Mouse (Mus musculus): ENCODE results near the gene Pdzd7.

The Pdzd7 gene

DNA sequence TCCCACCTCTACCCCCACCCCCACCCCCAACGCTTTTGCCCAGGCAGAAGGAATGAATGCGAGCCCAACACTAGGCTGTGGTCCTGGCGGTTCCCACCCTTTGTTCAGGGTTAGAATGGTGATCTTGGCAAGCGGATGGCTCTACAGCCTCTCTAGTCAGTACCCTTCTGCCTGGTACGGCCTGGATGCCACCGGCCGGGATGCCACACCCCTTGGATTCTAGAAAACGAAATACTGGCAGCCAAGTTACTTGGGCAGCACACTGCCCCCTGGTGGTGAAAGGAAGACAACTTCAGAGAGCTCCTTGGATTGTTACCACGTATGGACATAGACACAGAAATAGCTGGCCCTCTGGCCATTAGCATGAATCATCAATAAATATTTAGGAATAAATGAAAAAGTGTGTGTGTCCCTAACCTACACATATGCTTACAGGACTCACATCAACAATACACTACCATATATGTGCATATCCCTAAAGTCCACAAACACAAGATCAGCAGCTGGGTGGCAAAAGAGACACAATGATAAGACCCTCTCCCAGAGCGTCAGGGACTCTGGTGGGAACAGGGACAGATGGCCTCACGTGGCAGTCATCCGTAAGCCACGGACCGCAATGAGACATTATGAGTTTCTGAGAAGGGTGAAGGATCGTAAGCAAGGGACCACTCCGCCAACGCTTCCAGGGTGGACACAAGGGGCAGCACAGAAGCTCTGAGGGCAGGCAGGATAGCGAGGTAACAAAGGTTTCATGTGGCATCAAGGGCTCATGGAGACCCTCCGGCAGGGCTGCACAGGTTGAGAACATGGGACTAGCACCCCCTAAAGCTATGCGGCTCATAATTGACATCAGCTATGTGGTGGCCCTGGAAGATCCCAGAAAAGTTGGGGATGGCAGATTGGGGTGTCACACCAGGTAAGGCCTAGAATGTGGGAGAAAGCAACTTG lies 14.5 kb downstream of the Pdzd7 start:
- DNase-seq (ENCODE audit: low read depth, low spot score), result peak; percentile 82

DNA sequence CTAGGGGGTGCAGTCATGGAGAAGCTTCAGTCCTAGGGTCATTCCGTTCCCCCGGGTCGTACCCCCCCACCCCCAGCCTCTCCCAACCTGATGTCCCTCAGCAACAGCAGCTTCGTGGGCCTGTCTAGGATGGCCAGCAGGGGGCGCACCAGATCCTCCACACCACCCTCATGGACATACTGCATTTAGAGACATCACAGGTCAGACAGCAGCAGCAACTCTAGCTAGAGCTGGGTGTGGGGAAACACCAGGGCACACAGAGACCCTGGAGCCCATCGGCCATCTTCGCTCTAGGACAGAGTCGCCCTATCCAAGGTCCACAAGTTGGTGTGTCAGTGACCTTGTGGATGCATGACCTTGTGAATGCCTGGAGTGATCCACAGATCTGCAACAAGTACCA lies 15.4 kb downstream of the Pdzd7 start:
- no peak for DNase-seq (ENCODE audit: low read depth, low spot score)

DNA sequence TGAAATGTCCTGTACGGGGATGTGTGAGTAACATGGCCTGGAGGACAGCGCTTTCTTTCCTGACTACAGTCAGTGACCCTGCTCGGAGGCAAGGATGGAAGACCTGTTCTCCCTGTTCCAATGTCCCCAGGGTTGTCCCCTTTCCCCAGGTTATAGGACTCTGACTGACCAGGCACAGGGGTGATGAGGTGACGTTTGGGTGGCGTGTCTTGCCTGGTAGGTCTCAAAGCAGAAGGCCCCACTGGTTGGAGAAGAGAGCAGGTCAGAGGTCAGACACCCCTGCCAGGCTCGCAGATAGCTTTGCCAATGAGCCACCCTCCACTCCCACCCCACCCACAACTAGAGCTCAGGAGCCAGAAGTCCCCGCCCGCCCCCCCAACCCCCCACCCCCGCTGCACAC lies 15.9 kb downstream of the Pdzd7 start:
- no peak for DNase-seq (ENCODE audit: low read depth, low spot score)

DNA sequence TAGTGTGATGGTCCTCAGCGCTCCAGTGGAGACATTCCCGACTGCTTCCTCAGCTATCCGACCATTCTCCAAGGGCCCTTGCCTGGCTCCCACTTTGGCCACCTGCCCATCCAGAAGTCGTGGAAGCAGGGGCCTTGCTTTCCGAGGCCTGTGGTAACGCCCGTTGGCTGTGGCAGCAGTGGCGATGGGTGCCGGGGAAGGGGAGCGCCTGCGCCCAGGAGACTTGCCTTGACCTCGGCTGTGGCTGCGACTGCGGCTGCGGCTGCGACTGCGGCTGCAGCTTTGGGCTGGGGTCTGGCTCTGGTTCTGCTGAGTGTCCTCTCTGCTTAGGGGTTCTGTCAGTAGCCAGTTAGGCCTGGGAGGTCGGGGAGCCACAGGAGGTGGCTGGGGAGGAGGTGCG lies 16.8 kb downstream of the Pdzd7 start:
- DNase-seq (ENCODE audit: low read depth, low spot score), result no peak

DNA sequence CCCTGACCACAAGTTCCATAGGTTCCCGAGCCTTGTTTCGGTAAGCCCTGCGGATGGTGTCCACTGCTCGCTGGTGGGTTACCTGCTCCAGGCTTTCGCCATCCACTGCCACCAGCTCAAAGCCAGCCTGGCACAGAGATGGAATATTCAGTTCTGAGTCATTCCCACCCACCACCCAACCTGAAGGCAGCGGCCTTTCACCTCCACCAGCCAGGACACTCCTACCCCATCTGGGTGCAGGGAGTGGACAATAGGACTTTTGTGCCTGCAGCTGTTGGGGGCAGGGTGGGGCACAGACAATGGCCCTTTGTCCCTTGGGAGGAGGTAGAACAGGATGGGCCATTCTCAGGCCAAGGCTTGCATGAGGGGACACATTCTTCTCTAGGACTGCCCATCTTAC lies 17.7 kb downstream of the Pdzd7 start:
- no peak for DNase-seq (ENCODE audit: low read depth, low spot score)

DNA sequence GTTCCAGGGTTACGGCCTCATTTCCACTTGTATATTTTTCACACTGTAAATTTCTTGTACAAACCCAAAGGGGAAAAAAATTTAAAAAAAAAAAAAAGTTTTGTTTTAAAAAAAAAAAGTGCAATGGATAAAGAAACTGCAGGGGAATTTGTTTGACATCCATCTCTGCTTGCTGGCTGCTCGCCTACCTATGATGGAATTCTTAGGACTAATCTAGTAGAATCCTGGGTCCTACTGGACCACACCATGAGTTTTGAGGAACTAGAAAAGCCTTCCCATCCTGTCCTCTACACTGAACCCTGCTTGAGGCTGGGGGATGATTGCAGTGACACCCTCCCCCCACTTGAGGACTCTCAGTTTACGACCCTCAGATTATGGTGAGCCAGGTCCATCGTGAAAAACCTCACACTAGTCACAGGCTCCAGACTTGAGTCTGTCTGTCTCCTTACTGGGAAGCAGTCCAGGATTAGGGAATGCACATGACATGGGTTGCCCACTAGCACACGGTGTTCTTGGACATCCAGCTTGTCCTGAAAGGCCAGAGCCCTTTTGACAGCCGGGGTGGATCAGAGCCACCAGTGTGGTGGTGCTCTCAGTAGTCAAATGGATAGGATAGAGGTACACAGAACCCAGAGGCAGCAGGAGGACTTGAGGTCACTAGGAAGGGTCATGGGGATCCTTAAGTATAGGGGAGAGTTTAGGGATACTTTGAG lies 18.4 kb downstream of the Pdzd7 start:
- no peak for DNase-seq (ENCODE audit: low read depth, low spot score)

DNA sequence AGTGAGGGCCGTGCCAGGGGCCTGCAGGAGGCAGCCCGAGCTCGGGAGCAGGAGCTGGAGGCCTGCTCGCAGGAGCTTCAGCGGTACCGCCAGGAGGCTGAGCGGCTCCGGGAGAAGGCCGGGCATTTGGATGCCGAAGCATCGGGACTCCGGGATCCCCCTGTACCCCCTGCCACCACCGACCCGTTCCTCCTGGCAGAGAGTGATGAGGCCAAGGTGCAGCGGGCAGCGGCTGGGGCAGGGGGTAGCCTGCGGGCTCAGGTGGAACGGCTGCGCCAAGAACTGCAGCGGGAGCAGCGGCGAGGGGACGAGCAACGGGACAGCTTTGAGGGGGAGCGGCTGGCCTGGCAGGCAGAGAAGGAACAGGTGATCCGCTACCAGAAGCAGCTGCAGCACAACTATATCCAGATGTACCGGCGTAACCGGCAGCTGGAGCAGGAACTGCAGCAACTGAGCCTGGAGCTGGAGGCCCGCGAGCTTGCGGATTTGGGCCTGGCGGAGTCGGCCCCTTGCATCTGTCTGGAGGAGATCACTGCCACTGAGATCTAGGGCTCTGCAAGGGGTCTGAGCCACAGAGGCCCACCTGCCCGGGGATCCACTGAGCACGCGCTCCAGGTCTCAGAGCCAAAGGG lies 19.5 kb downstream of the Pdzd7 start:
- no peak for DNase-seq (ENCODE audit: low read depth, low spot score)

DNA sequence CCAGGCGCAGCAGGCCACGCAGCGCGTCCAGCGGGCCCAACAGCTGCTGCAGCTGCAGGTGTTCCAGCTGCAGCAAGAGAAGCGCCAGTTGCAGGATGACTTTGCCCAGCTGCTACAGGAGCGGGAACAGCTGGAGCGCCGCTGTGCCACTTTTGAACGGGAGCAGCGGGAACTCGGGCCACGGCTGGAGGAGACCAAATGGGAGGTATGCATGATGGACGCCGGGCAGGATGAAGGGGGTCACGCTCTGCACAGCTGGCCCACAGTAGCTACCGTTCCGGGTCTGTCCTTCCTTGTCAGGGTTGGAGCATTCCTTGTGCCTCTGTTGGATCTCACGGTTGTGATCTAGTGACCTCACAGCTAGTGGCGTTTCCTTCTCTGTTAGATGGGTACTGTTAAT lies 20.7 kb downstream of the Pdzd7 start:
- DNase-seq (ENCODE audit: low read depth, low spot score), result no peak

DNA sequence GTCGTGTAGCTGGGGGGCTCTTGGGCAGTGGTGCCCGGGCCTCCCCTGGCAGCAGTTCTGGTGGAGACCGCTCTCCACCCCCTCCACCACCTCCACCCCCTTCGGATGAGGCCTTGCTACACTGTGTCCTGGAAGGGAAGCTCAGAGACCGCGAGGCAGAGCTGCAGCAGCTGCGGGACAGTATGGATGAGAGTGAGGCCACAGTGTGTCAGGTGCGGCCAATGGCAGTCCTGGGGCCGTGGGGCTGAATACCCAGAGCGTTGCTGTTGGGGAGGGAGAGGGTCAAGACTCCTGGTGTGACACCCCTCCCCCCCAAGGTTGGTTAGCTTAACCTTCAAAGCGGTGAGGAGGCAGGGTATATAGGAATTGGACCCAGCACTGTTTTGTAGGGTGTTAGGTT lies 21.5 kb downstream of the Pdzd7 start:
- DNase-seq (ENCODE audit: low read depth, low spot score), result no peak

DNA sequence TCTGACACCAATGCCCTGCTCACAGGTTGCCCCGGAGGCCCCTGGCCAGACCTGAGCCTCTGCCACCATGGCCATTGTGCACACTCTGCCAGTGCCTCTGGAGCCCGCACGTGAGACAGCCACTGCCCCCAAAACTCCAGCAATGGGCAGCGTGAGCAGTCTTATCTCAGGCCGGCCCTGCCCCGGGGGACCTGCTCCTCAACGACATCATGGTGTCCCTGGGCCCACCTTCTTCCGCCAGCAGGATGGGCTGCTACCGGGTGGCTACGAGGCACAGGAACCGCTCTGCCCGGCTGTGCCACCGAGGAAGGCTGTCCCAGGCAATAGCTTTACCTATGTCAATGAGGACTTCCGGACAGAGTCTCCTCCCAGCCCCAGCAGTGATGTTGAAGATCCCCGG lies 24.2 kb downstream of the Pdzd7 start:
- DNase-seq (ENCODE audit: low read depth, low spot score), result no peak

DNA sequence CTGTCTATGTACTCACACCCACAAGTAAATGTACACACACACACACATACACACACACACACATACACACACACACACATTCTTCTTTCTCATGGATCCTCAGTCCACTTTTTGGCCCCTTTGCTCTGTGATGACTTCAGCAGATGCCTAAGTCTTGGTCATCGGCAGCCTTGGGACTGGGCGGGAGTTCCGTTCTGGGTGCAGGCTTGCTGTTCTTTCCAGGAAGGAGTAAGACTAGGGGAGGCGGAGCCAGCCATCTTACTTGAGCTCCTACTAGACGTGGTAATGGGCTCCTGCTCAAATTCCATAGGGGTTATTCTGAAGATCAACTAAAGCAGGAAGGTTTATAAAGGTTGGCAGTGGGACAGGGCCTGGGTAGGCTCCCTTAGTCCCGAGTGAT lies 25.2 kb downstream of the Pdzd7 start:
- no peak for DNase-seq (ENCODE audit: low read depth, low spot score)

DNA sequence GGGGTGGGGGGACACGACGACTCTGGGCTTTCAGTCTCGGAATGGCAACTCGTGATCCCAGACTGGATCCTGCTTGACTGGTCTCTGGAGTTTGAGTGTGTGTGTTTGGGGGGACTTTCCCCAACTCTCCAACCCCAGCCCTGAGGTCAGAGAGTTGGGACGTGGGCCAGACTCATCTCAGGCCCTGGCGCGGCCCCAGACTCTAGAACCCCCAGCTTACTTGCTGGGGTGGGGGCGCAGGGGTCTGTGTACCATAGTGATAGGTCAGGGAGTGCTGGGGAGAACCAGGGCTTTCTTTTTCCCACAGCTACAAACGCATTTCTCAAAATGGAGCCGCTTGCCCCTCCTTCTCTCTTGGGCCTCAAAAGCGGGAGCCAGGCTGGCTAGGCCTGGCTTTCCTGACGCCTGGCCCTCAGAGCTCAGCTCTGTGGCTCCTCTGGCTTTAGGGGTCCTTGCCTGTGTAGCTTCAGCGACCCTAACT lies 27.1 kb downstream of the Pdzd7 start:
- no peak for DNase-seq (ENCODE audit: low read depth, low spot score)

DNA sequence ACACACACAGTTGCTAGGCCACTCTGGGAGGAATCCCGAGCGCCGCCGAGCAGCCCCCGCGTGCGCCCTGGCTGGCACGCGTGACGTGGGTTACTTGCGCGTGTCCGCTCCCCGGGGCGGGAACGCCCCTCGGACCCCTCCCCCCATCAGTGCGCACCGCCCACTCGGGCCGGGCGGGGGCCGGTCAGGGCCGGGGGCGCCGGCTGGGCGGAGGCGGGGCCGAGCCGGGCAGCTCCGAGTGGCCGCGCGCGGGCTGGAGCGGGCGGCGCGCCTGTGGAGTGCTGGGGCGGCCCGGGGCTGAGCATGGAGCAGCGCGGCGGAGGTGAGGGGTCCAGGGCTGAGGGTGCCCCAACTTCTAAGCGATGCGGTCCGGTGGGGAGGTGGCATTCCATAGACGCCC lies 27.6 kb downstream of the Pdzd7 start:
- DNase-seq (ENCODE audit: low read depth, low spot score), result peak; percentile 72

DNA sequence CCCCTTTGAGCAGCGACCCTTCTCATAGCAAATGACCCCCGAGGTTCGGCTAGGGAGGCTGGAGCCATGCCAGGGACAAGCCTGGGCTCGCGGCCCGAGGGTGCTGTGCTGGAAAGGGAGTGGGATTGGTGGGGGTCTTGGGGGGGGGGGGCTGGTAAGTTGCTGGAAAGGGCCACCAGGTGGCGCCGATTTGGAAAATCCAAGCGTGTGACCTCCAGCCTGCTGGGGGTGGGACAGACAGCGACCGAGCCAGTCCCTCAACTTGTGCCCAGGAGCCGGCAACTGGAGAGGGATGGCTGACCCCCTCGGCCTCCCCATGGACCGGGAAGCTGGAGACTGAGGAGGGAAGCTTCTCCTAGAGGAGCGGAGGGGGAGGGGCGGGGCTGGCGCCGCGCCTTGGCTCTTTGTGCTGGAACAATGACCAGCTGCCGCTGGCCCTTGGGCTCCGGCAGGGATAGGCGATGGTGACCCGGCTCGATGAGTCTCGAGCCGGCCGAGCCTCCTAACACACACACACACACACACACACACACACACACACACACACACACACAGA lies 28.2 kb downstream of the Pdzd7 start:
- DNase-seq (ENCODE audit: low read depth, low spot score), result peak; percentile 76

DNA sequence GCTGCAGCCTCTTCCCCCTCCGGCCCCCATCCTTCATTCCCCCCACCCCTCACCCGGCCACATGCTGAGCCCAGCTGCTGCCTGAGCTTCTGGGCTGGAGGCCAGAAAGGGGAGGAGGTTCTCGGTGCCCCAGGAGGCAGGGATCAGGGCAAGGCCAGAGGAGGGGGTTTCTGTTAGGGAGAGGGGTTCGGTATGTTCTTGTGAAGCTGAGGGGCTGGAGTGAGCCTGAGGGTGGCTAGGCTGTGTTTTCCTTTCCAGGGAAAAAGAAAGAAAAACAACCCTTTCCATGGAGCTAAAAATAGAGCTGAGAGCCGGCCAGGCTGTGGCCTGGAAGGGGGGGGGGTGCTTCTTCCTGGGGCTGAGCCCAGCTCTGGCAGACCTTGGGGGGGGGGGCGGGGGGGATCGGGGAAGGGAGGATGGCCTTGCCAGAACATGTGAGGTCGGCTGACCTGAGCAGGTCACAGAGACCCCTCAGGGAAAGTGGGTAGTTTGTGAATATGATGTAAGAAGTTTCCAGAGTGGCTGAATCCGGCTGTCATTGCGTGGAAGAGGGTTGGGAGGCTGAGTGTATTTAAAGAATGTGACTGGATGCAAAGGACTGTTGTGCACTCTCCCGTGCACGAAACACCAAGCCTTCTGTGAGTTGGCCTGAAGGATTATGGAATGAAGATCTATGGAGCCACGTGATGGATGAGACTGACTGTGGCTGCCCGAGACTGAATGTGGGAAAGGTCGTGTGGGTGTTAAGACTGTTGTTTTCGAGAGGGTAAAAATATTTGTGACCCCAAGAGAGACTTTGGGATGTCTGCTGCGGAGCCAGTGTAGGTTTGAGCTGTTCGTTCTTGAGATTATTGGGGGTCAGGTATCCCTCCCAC lies 28.9 kb downstream of the Pdzd7 start:
- peak; percentile 59 for DNase-seq (ENCODE audit: low read depth, low spot score)

DNA sequence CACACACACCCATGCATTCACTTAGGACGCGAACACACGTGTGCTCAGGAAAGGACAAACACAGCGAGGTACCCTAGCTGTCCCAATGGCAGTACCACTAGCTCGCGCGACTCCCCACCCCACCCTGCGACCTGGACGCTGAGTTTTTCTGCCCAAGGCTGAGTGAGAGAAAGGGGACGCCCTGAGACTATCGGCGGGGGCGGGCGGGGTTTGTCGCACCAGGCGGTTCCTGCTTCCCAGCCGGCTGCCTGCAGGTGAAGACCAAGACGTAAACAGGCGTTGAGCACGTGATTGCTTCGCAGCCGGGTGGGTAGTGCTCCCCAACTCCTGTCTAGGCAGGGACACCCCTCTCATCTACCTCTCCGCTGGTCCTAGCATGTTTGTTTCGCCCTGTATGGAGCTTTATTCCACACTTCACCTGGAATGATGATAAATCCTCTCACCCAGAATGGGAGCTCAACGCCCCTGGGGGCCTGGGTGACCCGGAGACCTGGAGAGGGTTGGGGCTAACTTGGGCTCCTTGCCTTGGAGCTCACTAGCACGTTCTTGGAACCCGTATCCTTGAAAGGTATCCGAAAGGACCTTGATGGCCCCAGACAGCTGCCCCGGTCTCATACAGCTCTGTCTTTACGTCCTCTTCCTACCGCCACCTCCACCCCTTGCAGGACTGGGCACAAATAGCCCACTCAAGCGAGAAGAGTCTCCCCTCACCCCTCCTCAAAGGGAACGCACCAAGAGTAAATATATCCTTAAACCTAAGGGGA lies 29.8 kb downstream of the Pdzd7 start:
- no peak for DNase-seq (ENCODE audit: low read depth, low spot score)

DNA sequence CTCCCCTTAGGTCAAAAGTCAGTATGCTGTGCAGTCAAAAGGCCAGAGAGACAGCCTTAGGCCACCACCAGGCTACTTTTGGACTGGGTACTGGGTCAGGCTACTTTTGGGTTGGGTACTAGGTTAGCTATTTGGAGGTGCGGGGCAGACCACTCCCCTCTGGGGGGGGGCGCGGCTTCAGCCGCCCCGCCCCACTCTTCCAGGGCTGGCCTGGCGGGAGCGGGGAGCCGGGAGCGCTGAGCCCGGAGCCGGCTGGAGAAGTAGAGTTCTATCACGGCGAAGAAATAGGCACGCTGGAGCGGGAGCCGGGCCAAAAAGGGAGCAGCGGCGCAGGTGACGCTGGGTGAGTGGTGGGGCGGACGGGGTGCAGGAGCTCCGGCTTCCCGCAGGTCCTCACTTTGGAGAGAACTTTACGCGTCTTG lies 30.5 kb downstream of the Pdzd7 start:
- DNase-seq (ENCODE audit: low read depth, low spot score), result no peak

DNA sequence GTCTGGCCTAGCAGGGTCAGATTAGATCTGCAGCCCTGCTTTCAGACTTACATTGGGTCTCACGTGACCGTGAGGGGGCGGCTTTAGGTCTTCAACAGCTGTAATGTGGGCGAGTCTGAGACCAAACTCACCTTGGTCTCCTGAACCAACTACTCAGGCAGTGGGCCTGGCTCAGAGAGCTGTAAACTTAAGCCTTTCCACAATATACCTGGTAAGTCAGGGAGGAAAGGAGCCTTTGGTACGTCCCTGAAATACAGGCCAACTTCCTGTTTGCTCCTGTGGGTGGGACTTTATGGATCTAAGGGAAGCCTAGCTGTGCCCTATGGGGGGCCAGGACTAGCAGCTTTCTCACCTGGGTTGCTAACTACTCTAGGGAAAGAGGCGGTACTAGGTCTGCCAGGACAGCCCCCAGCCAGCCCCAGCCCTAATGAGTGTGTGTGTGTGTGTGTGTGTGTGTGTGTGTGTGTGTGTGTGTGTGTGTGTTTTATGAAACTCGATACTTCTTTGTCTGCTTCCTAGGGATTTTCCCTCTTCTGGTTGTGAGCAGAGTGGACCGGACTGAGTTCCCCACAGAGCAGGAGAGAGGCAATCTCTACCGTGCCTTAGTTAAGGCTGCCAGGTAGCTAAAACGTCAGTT lies 31.1 kb downstream of the Pdzd7 start, which contains the start of gene Lzts2:
Lzts2 (plus strand) TSS at position 80 of the 637 bp plus-strand sequence.
- DNase-seq (ENCODE audit: low read depth, low spot score), result no peak

DNA sequence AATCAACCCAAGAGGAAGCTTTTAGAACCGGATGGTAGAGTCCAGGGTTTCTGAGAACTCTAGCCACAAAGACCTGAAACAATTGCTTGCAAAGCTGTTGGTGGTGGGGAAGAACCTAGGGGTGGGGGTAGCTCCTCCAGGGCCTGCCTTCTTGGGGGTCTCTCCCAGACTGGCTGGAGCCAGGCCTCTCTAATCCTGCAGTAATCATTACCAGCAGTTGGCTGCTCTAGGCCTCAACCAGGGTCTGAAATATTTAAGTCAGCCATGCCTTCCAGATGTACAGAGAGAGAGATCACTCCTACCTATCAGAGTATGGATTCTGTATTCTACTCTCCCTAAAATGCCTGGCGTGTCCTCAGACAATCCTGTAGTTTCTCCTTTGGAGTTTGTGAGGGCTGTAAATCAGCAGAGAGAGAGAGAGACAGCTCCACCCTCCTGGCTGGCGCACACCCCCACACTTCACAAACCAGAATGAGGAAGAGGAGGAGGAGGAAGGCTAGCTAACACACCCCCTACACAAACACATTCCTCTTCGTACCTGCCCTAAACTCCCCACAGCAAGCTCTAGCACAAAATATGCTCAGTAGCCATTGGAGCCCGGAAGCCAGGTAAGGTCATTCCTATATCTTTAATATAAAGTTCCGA lies 31.8 kb downstream of the Pdzd7 start:
- DNase-seq (ENCODE audit: low read depth, low spot score), result no peak

Data from embryo, embryonic 11.5 days (tissue).